29 mouse cellular contexts compared by ENCODE assay signal in the genomic region with DNA sequence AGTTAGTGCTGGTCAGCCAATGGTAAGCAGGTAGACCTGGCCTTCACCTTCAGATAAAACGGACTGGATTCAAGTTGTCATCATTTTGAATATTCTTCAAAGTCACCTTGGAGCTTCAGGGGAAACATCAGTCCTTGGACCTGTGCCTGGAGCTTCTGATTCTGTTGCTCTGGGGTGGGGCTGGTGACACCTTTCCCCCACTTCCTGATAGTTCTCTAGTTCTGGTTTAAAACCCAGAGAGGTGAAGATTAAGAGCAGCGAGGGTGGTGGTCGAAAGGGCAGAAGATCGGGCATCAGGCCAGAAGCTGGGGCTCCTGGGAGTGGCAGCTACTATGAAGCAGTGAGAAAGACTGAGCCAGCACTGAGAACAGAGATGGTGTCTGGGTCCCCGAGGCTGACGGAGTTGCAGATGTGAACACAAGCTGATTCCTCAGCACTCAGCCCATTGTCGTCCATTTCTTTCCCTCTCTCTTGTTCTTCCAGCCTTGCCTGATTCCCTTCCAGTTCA. TPM values are rescaled to one million over a fixed set of nuclear protein-coding genes. Genes with fewer than 3 reads are reported as not detected.
A peak's percentile ranks its signal among the peaks of the same experiment; 100 is the strongest.
DNase-seq lines count a peak whose midpoint lies in the region; ATAC-seq and TF ChIP-seq lines count a peak whose summit lies in the region.
"Had no signal": no experiment of that assay in that cellular context is flagged by ENCODE, and none has a peak within 500 bp of the region (broad histone marks: within the 10 kb centered on the region; RNA-seq: fewer than 3 reads in every experiment).

No protein-coding gene starts in this region.

- ATAC-seq in heart, embryonic 15.5 days (replicated peaks; ENCODE audit: insufficient number of reproducible peaks, insufficient read depth, low FRiP score, low read depth) = no peak
- ATAC-seq in midbrain, embryonic 15.5 days (replicated peaks) = no peak
- ATAC-seq: midbrain, embryonic 16.5 days had no signal

- H3K4me1 ChIP-seq in heart, embryonic 15.5 days (replicated peaks) = peaks cover 59% of the 10 kb centered on the region
- H3K4me1 ChIP-seq in midbrain, embryonic 10.5 days = peaks cover 53% of the 10 kb centered on the region
- peaks cover 4% of the 10 kb centered on the region for H3K4me1 ChIP-seq in midbrain, embryonic 15.5 days
- H3K4me1 ChIP-seq: kidney, embryonic 15.5 days; limb, embryonic 15.5 days; megakaryocyte, embryonic 14.5 days had no signal

- H3K9me3 ChIP-seq in heart, embryonic 15.5 days (replicated peaks) = no peaks in the 10 kb centered on the region
- no peaks in the 10 kb centered on the region for H3K9me3 ChIP-seq in midbrain, embryonic 10.5 days (replicated peaks)
- H3K9me3 ChIP-seq in midbrain, embryonic 15.5 days = no peaks in the 10 kb centered on the region
- H3K9me3 ChIP-seq: embryonic facial prominence, embryonic 13.5 days; forebrain, embryonic 12.5 days; hindbrain, embryonic 15.5 days; kidney, embryonic 15.5 days; limb, embryonic 15.5 days had no signal

- H3K4me3 ChIP-seq in gastrocnemius, adult 2 months = no peak overlapping the region
- no peak overlapping the region for H3K4me3 ChIP-seq in heart, embryonic 15.5 days
- H3K4me3 ChIP-seq in midbrain, embryonic 10.5 days = no peak overlapping the region
- no peak overlapping the region for H3K4me3 ChIP-seq in midbrain, embryonic 15.5 days
- H3K4me3 ChIP-seq: embryonic facial prominence, embryonic 13.5 days; erythroblast, embryonic 14.5 days; forebrain, embryonic 12.5 days; hindbrain, embryonic 15.5 days; kidney, embryonic 15.5 days; limb, embryonic 15.5 days; megakaryocyte, embryonic 14.5 days; myocyte; neural tube, embryonic 13.5 days had no signal

- no peak for TF ChIP-seq CTCF in gastrocnemius, adult 2 months (IDR thresholded peaks at IDR 0.05)

- no peak overlapping the region for H3K9ac ChIP-seq in heart, embryonic 15.5 days
- no peak overlapping the region for H3K9ac ChIP-seq in midbrain, embryonic 15.5 days
- H3K9ac ChIP-seq: embryonic facial prominence, embryonic 13.5 days; forebrain, embryonic 12.5 days; hindbrain, embryonic 15.5 days; kidney, embryonic 15.5 days; limb, embryonic 15.5 days; liver, embryonic 14.5 days; lung, embryonic 14.5 days; neural tube, embryonic 13.5 days had no signal

- no peaks in the 10 kb centered on the region for H3K27me3 ChIP-seq in heart, embryonic 15.5 days
- peaks cover 83% of the 10 kb centered on the region for H3K27me3 ChIP-seq in midbrain, embryonic 10.5 days (ENCODE audit: low read depth, poor library complexity, severe bottlenecking)
- no peaks in the 10 kb centered on the region for H3K27me3 ChIP-seq in midbrain, embryonic 15.5 days (replicated peaks)
- H3K27me3 ChIP-seq: kidney, embryonic 15.5 days; limb, embryonic 15.5 days; megakaryocyte, embryonic 14.5 days had no signal

- 29% methylated on average over 7 of the region's 7 CpGs for WGBS in heart, embryonic 15.5 days
- WGBS in midbrain, embryonic 10.5 days = 83% methylated on average over 7 of the region's 7 CpGs
- WGBS in midbrain, embryonic 15.5 days = 60% methylated on average over 7 of the region's 7 CpGs

- no peak overlapping the region for H3K4me2 ChIP-seq in heart, embryonic 15.5 days
- no peak overlapping the region for H3K4me2 ChIP-seq in midbrain, embryonic 15.5 days
- H3K4me2 ChIP-seq: embryonic facial prominence, embryonic 13.5 days; forebrain, embryonic 12.5 days; hindbrain, embryonic 15.5 days; kidney, embryonic 15.5 days; limb, embryonic 15.5 days; lung, embryonic 14.5 days; neural tube, embryonic 13.5 days had no signal

- DNase-seq in gastrocnemius, postnatal 10 days = peak; percentile 8
- DNase-seq in gastrocnemius, adult 2 months = no peak
- no peak for DNase-seq in heart, postnatal 25 days (ENCODE audit: low spot score)
- no peak for DNase-seq in midbrain, embryonic 10.5 days (ENCODE audit: low spot score)
- DNase-seq in ovary, adult 18-20 months (ENCODE audit: low spot score) = no peak
- DNase-seq: adrenal gland, postnatal 10 days; cerebellum, adult 18-20 months; cerebellum, postnatal 36 days; embryo, embryonic 11 days; kidney, postnatal 4 days; layer of hippocampus, adult 9-11 months; lung, postnatal 36 days; thymus, adult 2 months; thymus, postnatal 4 days had no signal

- intact Hi-C loops in gastrocnemius, adult 2 months (cut with DNase I) = no loop called here
- intact Hi-C loops in heart, postnatal 25 days (cut with DNase I) = no loop called here

- H3K27ac ChIP-seq in gastrocnemius, adult 2 months = no peak overlapping the region
- H3K27ac ChIP-seq in heart, embryonic 15.5 days = peak overlapping the region; percentile 45; the same call in 1 of the 2 replicates
- H3K27ac ChIP-seq in midbrain, embryonic 10.5 days (replicated peaks) = 0 out of 2 replicates have a peak overlapping the region, but pooled peaks have one; percentile 46
- no peak overlapping the region for H3K27ac ChIP-seq in midbrain, embryonic 15.5 days
- H3K27ac ChIP-seq: embryonic facial prominence, embryonic 13.5 days; forebrain, embryonic 12.5 days; hindbrain, embryonic 15.5 days; kidney, embryonic 15.5 days; limb, embryonic 15.5 days; liver, embryonic 14.5 days; neural tube, embryonic 13.5 days had no signal

- no peaks in the 10 kb centered on the region for H3K36me3 ChIP-seq in heart, embryonic 15.5 days
- H3K36me3 ChIP-seq in midbrain, embryonic 10.5 days = peaks cover 7% of the 10 kb centered on the region; the same call in 1 of the 2 replicates
- no peaks in the 10 kb centered on the region for H3K36me3 ChIP-seq in midbrain, embryonic 15.5 days (replicated peaks)
- H3K36me3 ChIP-seq: embryonic facial prominence, embryonic 13.5 days; forebrain, embryonic 12.5 days; hindbrain, embryonic 15.5 days; kidney, embryonic 15.5 days; limb, embryonic 15.5 days; neural tube, embryonic 13.5 days had no signal

RNA-seq across cellular contexts. Expression of gene Spon1, which starts 51.1 kb away (rescaled TPM):
- total RNA-seq in gastrocnemius, postnatal 10 days (2021) = 1 to 10 TPM; 5.1 to 5.6 TPM
- total RNA-seq in gastrocnemius, adult 2 months (2021) = 1 to 10 TPM; 2.0 to 3.0 TPM
- polyA plus RNA-seq in heart, embryonic 15.5 days (2015; fragmentation: Nextera tagmentation; extraction: Ambion mirVana) = 57.4 and 68.4 TPM in 2 replicates
- 10 to 100 TPM; 12.8 to 12.9 TPM for total RNA-seq in heart, postnatal 25 days (2021)
- polyA plus RNA-seq in midbrain, embryonic 10.5 days (2016; fragmentation: Nextera tagmentation; extraction: Ambion mirVana) = 73.1 and 75.6 TPM in 2 replicates
- 38.4 and 47.2 TPM in 2 replicates for polyA plus RNA-seq in midbrain, embryonic 15.5 days (2015; fragmentation: Nextera tagmentation; extraction: Ambion mirVana)
- total RNA-seq: granulocyte monocyte progenitor cell, adult 5-6 weeks had no signal
- polyA plus RNA-seq: erythroblast, embryonic 14.5 days had no signal

Comparison
In these comparisons a context has a peak if more than half of its experiments do, and no peak if none do; other contexts are left out.
1. H3K27ac ChIP-seq: peak in heart, embryonic 15.5 days (single experiment) and midbrain, embryonic 10.5 days (single experiment); none in gastrocnemius, adult 2 months (single experiment) and midbrain, embryonic 15.5 days (single experiment).